Mouse (Mus musculus): ENCODE results near the gene Parp3. TPM values are rescaled to one million over a fixed set of nuclear protein-coding genes. Genes with fewer than 3 reads are reported as not detected.
A peak's percentile ranks its signal among the peaks of the same experiment; 100 is the strongest.

Parp3 gene
- polyA plus RNA-seq, 1 experiment from 2014 or later: 1.8 TPM

DNA sequence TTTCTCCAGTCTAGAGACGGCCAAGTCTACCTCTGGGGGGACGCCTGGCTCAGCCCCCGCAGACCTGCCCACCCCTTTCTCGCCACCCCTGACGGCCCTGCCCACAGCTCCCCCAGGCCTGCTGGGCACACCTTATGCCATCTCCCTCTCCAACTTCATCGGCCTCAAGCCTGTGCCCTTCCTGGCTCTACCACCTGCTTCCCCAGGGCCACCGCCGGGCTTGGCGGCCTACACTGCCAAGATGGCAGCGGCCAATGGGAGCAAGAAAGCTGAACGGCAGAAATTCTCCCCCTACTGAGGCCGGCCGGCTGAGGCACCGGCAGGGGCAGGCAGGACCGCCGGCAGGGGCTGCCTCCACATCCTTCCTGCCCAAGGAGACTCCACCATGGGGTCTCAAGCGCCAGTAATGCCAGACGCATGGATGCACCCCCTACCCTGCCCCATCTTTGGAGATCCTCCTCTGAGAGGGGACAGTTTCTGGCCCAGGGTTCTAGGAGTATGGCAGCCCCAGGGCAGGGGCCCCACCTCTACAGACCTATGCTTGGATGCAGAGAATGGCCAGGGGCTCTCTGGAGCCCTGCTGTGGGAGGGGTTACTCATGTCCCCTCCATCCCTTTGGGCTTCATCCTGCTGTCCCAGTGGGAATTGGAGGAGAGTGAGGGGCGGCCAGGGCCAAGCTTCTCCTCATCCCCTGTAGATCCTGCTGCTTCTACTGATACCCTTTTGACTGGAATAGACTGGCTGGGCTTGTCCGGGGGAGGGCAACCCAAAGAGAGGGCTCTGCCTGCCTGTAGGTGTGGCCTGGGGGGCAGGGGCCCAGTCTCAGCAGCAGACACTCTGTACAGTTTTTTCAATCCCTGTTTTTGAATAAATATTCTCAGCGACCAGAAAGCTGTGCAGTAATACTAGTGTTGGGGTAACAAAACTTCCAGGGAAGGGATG is 13.4 kb downstream of the Parp3 start:
- Histone ChIP-seq H3K4me1 (peaks cover 41% of the 10 kb centered on the region), H3K36me3 (peaks cover 53% of the 10 kb centered on the region), H3K4me3 (no peak overlapping the region), H3K4me2 (replicated peaks) (no peak overlapping the region), H3K27me3 (peaks cover 29% of the 10 kb centered on the region), H3K27ac (replicated peaks) (no peak overlapping the region), H3K9ac (replicated peaks) (no peak overlapping the region; the same call in 1 of the 2 replicates), H3K9me3 (no peaks in the 10 kb centered on the region)
- no peak for ATAC-seq (ENCODE audit: low FRiP score, low read depth)
- 85% methylated on average over 21 of the region's 21 CpGs for WGBS

DNA sequence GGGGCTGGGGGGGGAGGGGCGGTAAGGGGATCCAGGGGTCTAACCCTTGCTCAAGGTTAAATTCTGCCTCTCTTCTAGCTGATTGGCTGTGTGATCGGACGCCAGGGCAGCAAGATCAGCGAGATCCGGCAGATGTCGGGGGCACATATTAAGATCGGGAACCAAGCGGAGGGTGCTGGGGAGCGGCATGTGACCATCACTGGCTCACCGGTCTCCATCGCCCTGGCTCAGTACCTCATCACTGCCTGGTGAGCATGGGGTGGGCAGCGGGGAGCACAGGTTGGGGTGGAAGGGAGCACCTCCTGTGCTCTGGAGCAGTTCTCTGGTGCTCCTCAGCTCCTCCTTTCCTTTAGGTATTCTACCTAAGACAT is 14.3 kb downstream of the Parp3 start:
- Histone ChIP-seq H3K36me3 (peaks cover 53% of the 10 kb centered on the region), H3K4me2 (replicated peaks) (no peak overlapping the region), H3K4me1 (peaks cover 51% of the 10 kb centered on the region), H3K27ac (replicated peaks) (no peak overlapping the region), H3K27me3 (peaks cover 29% of the 10 kb centered on the region), H3K4me3 (no peak overlapping the region), H3K9ac (replicated peaks) (no peak overlapping the region), H3K9me3 (no peaks in the 10 kb centered on the region)
- no peak for ATAC-seq (ENCODE audit: low FRiP score, low read depth)
- WGBS: 90% methylated on average over 12 of the region's 12 CpGs

- no peak overlapping the region for H3K4me2 ChIP-seq (replicated peaks)
- H3K27me3 ChIP-seq: peaks cover 29% of the 10 kb centered on the region
- H3K4me3 ChIP-seq: no peak overlapping the region
- WGBS: 87% methylated on average over 16 of the region's 16 CpGs
- peaks cover 57% of the 10 kb centered on the region for H3K4me1 ChIP-seq
- H3K27ac ChIP-seq (replicated peaks): no peak overlapping the region
- no peak overlapping the region for H3K9ac ChIP-seq (replicated peaks)
- no peaks in the 10 kb centered on the region for H3K9me3 ChIP-seq
- peaks cover 53% of the 10 kb centered on the region for H3K36me3 ChIP-seq
- ATAC-seq (ENCODE audit: low FRiP score, low read depth): no peak
Measured at GRCm38 (mm10) chr9:106461641-106462429, 14.9 kb downstream of the Parp3 start.

DNA sequence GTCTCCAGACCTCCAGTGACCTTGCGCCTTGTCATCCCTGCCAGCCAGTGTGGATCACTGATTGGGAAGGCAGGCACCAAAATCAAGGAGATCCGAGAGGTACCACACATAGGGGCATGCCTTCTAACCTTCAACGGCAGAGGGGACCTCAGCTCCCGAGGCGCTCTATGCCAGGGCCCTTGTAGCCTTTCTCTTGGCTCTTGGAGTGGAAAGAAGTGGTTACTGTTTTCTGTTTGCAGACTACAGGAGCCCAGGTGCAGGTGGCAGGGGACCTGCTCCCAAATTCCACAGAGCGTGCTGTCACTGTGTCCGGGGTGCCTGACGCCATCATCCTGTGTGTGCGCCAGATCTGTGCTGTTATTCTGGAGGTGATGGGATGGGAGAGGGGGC is 15.7 kb downstream of the Parp3 start:
- Histone ChIP-seq H3K4me2 (replicated peaks) (no peak overlapping the region), H3K27ac (replicated peaks) (no peak overlapping the region), H3K4me1 (peaks cover 65% of the 10 kb centered on the region), H3K36me3 (peaks cover 56% of the 10 kb centered on the region), H3K4me3 (no peak overlapping the region), H3K27me3 (peaks cover 28% of the 10 kb centered on the region), H3K9me3 (no peaks in the 10 kb centered on the region), H3K9ac (replicated peaks) (no peak overlapping the region)
- ATAC-seq (ENCODE audit: low FRiP score, low read depth): no peak
- 89% methylated on average over 9 of the region's 9 CpGs for WGBS

- no peaks in the 10 kb centered on the region for H3K9me3 ChIP-seq
- H3K4me1 ChIP-seq: peaks cover 66% of the 10 kb centered on the region
- ATAC-seq (ENCODE audit: low FRiP score, low read depth): no peak
- 0 out of 2 replicates have a peak overlapping the region, but pooled peaks have one; percentile 12 for H3K9ac ChIP-seq (replicated peaks)
- H3K27ac ChIP-seq (replicated peaks): no peak overlapping the region
- peaks cover 23% of the 10 kb centered on the region for H3K27me3 ChIP-seq
- no peak overlapping the region for H3K4me2 ChIP-seq (replicated peaks)
- WGBS: 82% methylated on average over 18 of the region's 18 CpGs
- no peak overlapping the region for H3K4me3 ChIP-seq
- H3K36me3 ChIP-seq: peaks cover 56% of the 10 kb centered on the region
Measured at GRCm38 (mm10) chr9:106460401-106461025, 16.2 kb downstream of the Parp3 start.

DNA sequence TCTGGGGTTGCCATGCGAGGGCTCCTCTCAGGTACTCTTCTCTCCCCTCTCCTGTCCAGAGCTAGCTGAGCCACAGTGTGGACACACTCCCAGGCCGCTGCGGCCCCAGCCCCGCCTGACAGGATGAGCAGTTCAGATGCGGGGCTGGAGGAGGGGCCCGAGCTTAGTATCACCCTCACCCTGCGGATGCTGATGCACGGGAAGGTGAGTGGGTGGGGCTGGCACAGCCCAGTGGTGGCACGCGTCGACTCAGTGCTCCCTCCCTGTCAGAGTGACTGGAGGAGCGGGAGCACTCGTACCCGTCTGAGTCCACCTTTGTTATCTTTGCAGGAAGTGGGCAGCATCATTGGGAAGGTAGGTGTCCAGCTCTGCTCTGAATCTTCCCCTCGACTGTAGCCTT is 16.8 kb downstream of the Parp3 start:
- 82% methylated on average over 15 of the region's 15 CpGs for WGBS

DNA sequence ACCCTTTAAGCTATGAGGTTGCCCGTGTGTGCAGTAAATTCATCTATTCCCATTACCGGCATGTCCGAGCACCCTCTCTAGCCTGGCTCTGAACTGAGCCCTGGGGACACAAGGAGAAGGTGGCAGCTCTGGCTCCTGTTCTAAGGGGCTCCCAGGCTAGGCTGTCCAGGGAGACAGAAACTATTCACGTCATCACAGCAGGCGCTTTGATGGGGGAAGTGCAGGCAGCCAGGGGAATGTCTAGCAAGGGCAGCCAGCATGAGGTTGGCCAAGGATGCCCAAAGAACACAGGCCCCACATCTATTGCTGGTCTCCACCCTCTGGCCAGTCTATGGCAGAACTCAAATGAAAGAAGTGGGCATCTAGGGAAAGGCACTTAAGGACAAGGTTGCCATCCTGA is 18.8 kb downstream of the Parp3 start:
- H3K9me3 ChIP-seq: no peaks in the 10 kb centered on the region
- peak overlapping the region; percentile 98 for H3K4me2 ChIP-seq (replicated peaks)
- H3K27me3 ChIP-seq: peaks cover 5% of the 10 kb centered on the region; the same call in 1 of the 2 replicates
- H3K9ac ChIP-seq (replicated peaks): peak overlapping the region; percentile 95; the same call in 1 of the 2 replicates
- peak overlapping the region; percentile 74; the same call in 1 of the 2 replicates for H3K4me3 ChIP-seq
- WGBS: 59% methylated on average over 5 of the region's 5 CpGs
- ATAC-seq (ENCODE audit: low FRiP score, low read depth): no peak
- H3K27ac ChIP-seq (replicated peaks): peak overlapping the region; percentile 97
- H3K36me3 ChIP-seq: peaks cover 37% of the 10 kb centered on the region
- H3K4me1 ChIP-seq: peaks cover 64% of the 10 kb centered on the region

More for the DNA sequence above, 16.8 kb downstream of the Parp3 start:
- no peak overlapping the region for H3K4me2 ChIP-seq (replicated peaks)
- H3K9me3 ChIP-seq: no peaks in the 10 kb centered on the region
- no peak overlapping the region for H3K4me3 ChIP-seq
- H3K27me3 ChIP-seq: peaks cover 17% of the 10 kb centered on the region
- peaks cover 56% of the 10 kb centered on the region for H3K36me3 ChIP-seq
- ATAC-seq (ENCODE audit: low FRiP score, low read depth): no peak
- no peak overlapping the region for H3K27ac ChIP-seq (replicated peaks)
- 0 out of 2 replicates have a peak overlapping the region, but pooled peaks have one; percentile 12 for H3K9ac ChIP-seq (replicated peaks)
- peaks cover 66% of the 10 kb centered on the region for H3K4me1 ChIP-seq

GRCm38 (mm10) chr9:106457163-106457559 is 19.6 kb downstream of the Parp3 start:
- WGBS: 33% methylated on average over 9 of the region's 9 CpGs
- no peaks in the 10 kb centered on the region for H3K9me3 ChIP-seq
- H3K27me3 ChIP-seq: peaks cover 2% of the 10 kb centered on the region; the same call in 1 of the 2 replicates
- peaks cover 72% of the 10 kb centered on the region for H3K4me1 ChIP-seq
- peak overlapping the region; percentile 98 for H3K4me2 ChIP-seq (replicated peaks)
- peak overlapping the region; percentile 74 for H3K4me3 ChIP-seq
- peak overlapping the region; percentile 97 for H3K27ac ChIP-seq (replicated peaks)
- peak overlapping the region; percentile 95 for H3K9ac ChIP-seq (replicated peaks)
- peaks cover 30% of the 10 kb centered on the region for H3K36me3 ChIP-seq
- ATAC-seq (ENCODE audit: low FRiP score, low read depth): no peak

DNA sequence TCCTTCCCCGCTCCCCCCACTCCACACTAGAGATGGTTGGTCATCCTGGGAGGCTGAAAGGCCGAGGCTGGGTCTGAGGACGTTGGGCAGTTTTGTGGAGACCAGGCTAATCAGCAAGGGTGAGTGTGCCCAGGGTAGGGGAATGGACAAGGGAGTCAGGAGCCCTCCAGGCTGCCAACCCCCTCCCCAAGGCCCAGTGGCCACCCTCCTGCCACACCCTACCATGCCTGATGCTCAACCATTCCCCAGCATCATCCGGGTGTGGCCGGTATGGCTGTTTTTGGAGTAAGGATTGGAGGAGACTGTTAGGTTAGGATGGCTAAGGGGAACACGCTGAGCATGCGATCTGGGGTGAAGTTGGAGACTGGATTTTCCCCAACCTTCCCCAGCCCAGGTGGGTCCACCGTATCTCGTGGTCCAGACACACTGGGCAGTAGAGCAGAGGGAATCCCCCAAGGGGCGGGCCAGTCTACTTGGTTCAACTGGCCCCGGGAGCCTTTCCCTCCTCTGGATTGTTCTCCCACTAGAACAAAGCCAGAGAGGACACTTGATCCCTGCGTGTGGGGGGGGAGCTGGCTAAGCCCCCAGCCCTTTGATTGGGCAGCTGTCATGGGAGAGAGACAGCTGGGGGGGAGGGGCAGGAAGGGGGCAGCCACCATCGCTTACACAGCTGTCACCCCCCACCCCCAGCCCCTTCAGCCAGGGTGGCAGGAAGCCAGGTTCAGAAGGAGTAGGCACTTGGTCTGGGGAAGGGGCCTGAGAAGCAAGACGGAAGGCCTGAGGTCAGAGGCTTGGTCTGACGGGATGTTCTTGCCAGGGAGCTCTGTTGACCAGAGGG is 20.2 kb downstream of the Parp3 start:
- peak overlapping the region; percentile 95 for H3K9ac ChIP-seq (replicated peaks)
- 23% methylated on average over 15 of the region's 15 CpGs for WGBS

DNA sequence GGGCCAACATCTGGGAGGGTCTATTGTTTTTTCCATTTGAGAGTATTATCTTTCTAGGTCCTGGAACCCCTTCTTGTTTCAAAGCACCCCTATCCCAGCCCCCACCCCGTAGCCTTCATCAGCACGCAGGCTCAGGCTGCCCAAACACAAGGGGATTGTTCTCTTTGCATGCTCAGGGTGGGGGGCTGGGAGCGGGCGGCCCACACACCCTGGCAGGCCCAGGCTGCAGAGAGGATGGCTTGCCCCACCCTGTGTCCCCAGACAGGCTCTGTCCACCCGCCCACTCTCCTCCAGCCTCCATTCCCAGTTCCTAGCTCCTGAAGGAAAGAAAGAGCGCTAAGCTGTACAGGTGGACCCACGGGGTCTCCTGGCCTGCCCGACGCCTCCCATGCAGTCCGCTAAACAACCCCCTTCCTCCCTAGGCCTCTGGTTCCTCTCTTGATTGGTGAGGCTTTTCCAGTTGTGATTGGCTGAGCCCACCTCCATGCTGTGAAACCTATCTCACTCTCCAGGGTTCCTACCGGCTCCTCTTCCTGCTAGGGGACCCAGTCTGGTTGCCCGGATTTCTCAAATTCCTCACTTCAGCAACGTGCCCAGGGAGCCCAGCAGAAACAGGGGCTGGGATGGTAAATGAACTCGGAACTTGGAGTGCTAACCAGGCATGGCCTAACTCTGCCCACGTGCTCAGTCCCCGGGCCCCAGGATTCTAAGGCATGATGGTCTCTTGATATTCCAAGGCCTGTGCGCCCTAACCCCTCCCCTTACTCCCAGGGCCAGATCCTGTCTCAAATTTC is 21.7 kb downstream of the Parp3 start:
- under 1% methylated on average over 17 of the region's 17 CpGs for WGBS
- Histone ChIP-seq H3K36me3 (peaks cover 9% of the 10 kb centered on the region), H3K4me2 (replicated peaks) (peak overlapping the region; percentile 98), H3K27me3 (no peaks in the 10 kb centered on the region), H3K4me3 (peak overlapping the region; percentile 74), H3K4me1 (peaks cover 78% of the 10 kb centered on the region), H3K9me3 (no peaks in the 10 kb centered on the region), H3K9ac (replicated peaks) (peak overlapping the region; percentile 95), H3K27ac (replicated peaks) (peak overlapping the region; percentile 97)
- peak; percentile 35 for ATAC-seq (ENCODE audit: low FRiP score, low read depth)

More for the DNA sequence above, 20.2 kb downstream of the Parp3 start:
- Histone ChIP-seq H3K4me3 (peak overlapping the region; percentile 74), H3K9me3 (no peaks in the 10 kb centered on the region), H3K27ac (replicated peaks) (peak overlapping the region; percentile 97), H3K4me2 (replicated peaks) (peak overlapping the region; percentile 98), H3K36me3 (peaks cover 23% of the 10 kb centered on the region), H3K27me3 (no peaks in the 10 kb centered on the region), H3K4me1 (peaks cover 76% of the 10 kb centered on the region)
- peak; percentile 8 for ATAC-seq (ENCODE audit: low FRiP score, low read depth)
